Mouse (Mus musculus) adrenal gland (tissue): ENCODE measurements around the gene AU021092.
"Not testable (repeated sequence)": the region's sequence is repeated elsewhere in the genome, so short reads cannot be mapped to it uniquely, and the experiment has no call there.

Experiments
- intact Hi-C: fragments of 180-260 bp; cut with DNase I; formaldehyde crosslinking; loops from one replicate; pipeline ENCODE4 v1.15.1; 2025
- long read RNA-seq, 2 experiments: library from polyadenylated mRNA; unstranded; transcript quantifications; one replicate each; pipeline ENCODE4 v2.0.0; 2020; ENCODE audit warnings: borderline replicate concordance in 1 of 2; ENCODE audit not compliant: insufficient replicate concordance in 1 of 2

The AU021092 gene
- long read RNA-seq, experiment 1, partial matches to known transcripts = 0 of 2 reads
- long read RNA-seq, experiment 1, other reads (novel, unspliced or antisense) = 2 of 2 reads
- long read RNA-seq, experiment 2, partial matches to known transcripts = 0 of 4 reads
- long read RNA-seq, experiment 2, other reads (novel, unspliced or antisense) = 2 of 4 reads

GRCm38 (mm10) chr16:5222140-5222539 lies at the start of gene AU021092:
Gene AU021092 (minus strand): TSS chr16:5222299.
- intact Hi-C loops = no loop called here

- intact Hi-C loops = no loop called here
Observed at GRCm38 (mm10) chr16:5271411-5272035, 49.4 kb upstream of the AU021092 start.

- intact Hi-C loops = no loop called here
Observed at GRCm38 (mm10) chr16:5263926-5264325, 41.8 kb upstream of the AU021092 start.

- intact Hi-C loops = no loop called here
Observed at GRCm38 (mm10) chr16:5263156-5263555, 41.1 kb upstream of the AU021092 start.

GRCm38 (mm10) chr16:5255779-5256496 lies 33.8 kb upstream of the AU021092 start, which contains the start of gene Eef2kmt:
Gene Eef2kmt (minus strand): TSS chr16:5255983.
- intact Hi-C loops = no loop called here

GRCm38 (mm10) chr16:5255081-5255740 lies 33.1 kb upstream of the AU021092 start:
- intact Hi-C loops = no loop called here

GRCm38 (mm10) chr16:5254346-5255025 lies 32.4 kb upstream of the AU021092 start:
- intact Hi-C loops = no loop called here

GRCm38 (mm10) chr16:5252260-5252659 lies 30.2 kb upstream of the AU021092 start:
- intact Hi-C loops = no loop called here

- intact Hi-C loops = no loop called here
Observed at GRCm38 (mm10) chr16:5250891-5251290, 28.8 kb upstream of the AU021092 start.

- intact Hi-C loops = loop anchor here (1.0 kb wide), 1 partner anchor 41 kb away; no protein-coding TSS in a partner anchor
Observed at GRCm38 (mm10) chr16:5244411-5244810, 22.3 kb upstream of the AU021092 start.

GRCm38 (mm10) chr16:5242882-5243281 lies 20.8 kb upstream of the AU021092 start:
- intact Hi-C loops = no loop called here

- intact Hi-C loops = no loop called here
Observed at GRCm38 (mm10) chr16:5242355-5242754, 20.3 kb upstream of the AU021092 start.

GRCm38 (mm10) chr16:5233418-5234313 lies 11.6 kb upstream of the AU021092 start, which contains the start of gene Alg1:
Gene Alg1 (plus strand): TSS chr16:5233621.
- intact Hi-C loops = no loop called here

- intact Hi-C loops = no loop called here
Observed at GRCm38 (mm10) chr16:5232982-5233381, 10.9 kb upstream of the AU021092 start.

- intact Hi-C loops = not testable (repeated sequence)
Observed at GRCm38 (mm10) chr16:5228103-5228502, 6.0 kb upstream of the AU021092 start.

GRCm38 (mm10) chr16:5227501-5227900 lies 5.4 kb upstream of the AU021092 start:
- intact Hi-C loops = not testable (repeated sequence)

- intact Hi-C loops = not testable (repeated sequence)
Observed at GRCm38 (mm10) chr16:5226534-5226933, 4.4 kb upstream of the AU021092 start.

- intact Hi-C loops = no loop called here
Observed at GRCm38 (mm10) chr16:5221403-5221802, 696 bp downstream of the AU021092 start.

- intact Hi-C loops = no loop called here
Observed at GRCm38 (mm10) chr16:5217341-5218133, 4.6 kb downstream of the AU021092 start.
